Mouse (Mus musculus) limb, embryonic 10.5 days (tissue): Measurements from ENCODE around the gene Svep1. TPM values are rescaled to one million over a fixed set of nuclear protein-coding genes. Genes with fewer than 3 reads are reported as not detected.

Experiments
- DNase-seq: peaks from one replicate; pipeline ENCODE4 v3.0.0-alpha.2; 2017; ENCODE audit warnings: low spot score
- H3K27ac ChIP-seq: fragments of 300-500 bp; sonication (generic); 2 replicates; pipeline ENCODE4 v1.5.1; 2016; ENCODE audit warnings: mild to moderate bottlenecking
- H3K27me3 ChIP-seq: fragments of 300-500 bp; sonication (generic); 2 replicates; pipeline ENCODE4 v1.6.1; 2016; ENCODE audit warnings: low read depth, mild to moderate bottlenecking; ENCODE audit not compliant: poor library complexity, severe bottlenecking
- H3K36me3 ChIP-seq: fragments of 300-500 bp; sonication (generic); 2 replicates; pipeline ENCODE4 v1.6.1; 2016; ENCODE audit warnings: mild to moderate bottlenecking, moderate library complexity
- H3K4me1 ChIP-seq: fragments of 300-500 bp; sonication (generic); 2 replicates; pipeline ENCODE4 v1.6.1; 2016
- H3K4me3 ChIP-seq: fragments of 300-500 bp; sonication (generic); 2 replicates; pipeline ENCODE4 v1.5.1; 2016; ENCODE audit warnings: mild to moderate bottlenecking, moderate library complexity
- H3K9me3 ChIP-seq: fragments of 300-500 bp; sonication (generic); replicated peaks from 2 replicates; pipeline ENCODE4 v1.6.1; 2016; ENCODE audit warnings: mild to moderate bottlenecking
- WGBS: fragments of 180-500 bp; shearing (Covaris S2); methylation state at CpG from one replicate; pipeline ENCODE4 v1.1.7; 2016; 5-methylcytosine and 5-hydroxymethylcytosine counted together
- polyA plus RNA-seq: library from polyadenylated mRNA; unstranded; fragments of >200 nt; fragmentation: Nextera tagmentation; extraction: Ambion mirVana; gene quantifications from 2 replicates; pipeline ENCODE4 v1.2.1, GENCODE M21; 2016

Svep1 gene
- 2.0 and 2.3 TPM in 2 replicates for polyA plus RNA-seq

GRCm38 (mm10) chr4:58206115-58206945, at the start of gene Svep1:
Svep1 (minus strand) TSS chr4:58206859.
- Histone ChIP-seq H3K36me3 (no peaks in the 10 kb centered on the region), H3K4me1 (peaks cover 48% of the 10 kb centered on the region), H3K4me3 (peak within 1 kb of the TSS; percentile 74), H3K27me3 (peaks cover 13% of the 10 kb centered on the region; the same call in 1 of the 2 replicates), H3K9me3 (no peaks in the 10 kb centered on the region), H3K27ac (peak within 1 kb of the TSS; percentile 90)
- WGBS, result under 1% methylated on average over 47 of the region's 47 CpGs
- DNase-seq, result peak; percentile 79

GRCm38 (mm10) chr4:58253410-58253809, 46.8 kb upstream of the Svep1 start:
- no peak for DNase-seq
- Histone ChIP-seq H3K27me3 (no peaks in the 10 kb centered on the region), H3K36me3 (no peaks in the 10 kb centered on the region), H3K4me3 (no peak overlapping the region), H3K9me3 (no peaks in the 10 kb centered on the region), H3K27ac (no peak overlapping the region), H3K4me1 (no peaks in the 10 kb centered on the region)
- 47% methylated on average over 5 of the region's 5 CpGs for WGBS

GRCm38 (mm10) chr4:58252381-58252780, 45.7 kb upstream of the Svep1 start:
- DNase-seq, result no peak
- Histone ChIP-seq H3K27me3 (no peaks in the 10 kb centered on the region), H3K36me3 (no peaks in the 10 kb centered on the region), H3K4me1 (no peaks in the 10 kb centered on the region), H3K27ac (no peak overlapping the region), H3K9me3 (no peaks in the 10 kb centered on the region), H3K4me3 (no peak overlapping the region)
- 89% methylated on average over 3 of the region's 3 CpGs for WGBS

- Histone ChIP-seq H3K27ac (no peak overlapping the region), H3K36me3 (no peaks in the 10 kb centered on the region), H3K4me3 (no peak overlapping the region), H3K4me1 (no peaks in the 10 kb centered on the region), H3K27me3 (no peaks in the 10 kb centered on the region), H3K9me3 (no peaks in the 10 kb centered on the region)
- DNase-seq, result no peak
- 100% methylated on average over 1 of the region's 1 CpGs for WGBS
Observed at GRCm38 (mm10) chr4:58245544-58245943, 38.9 kb upstream of the Svep1 start.

- WGBS, result 89% methylated on average over 7 of the region's 7 CpGs
Observed at GRCm38 (mm10) chr4:58240416-58240815, 33.8 kb upstream of the Svep1 start.

GRCm38 (mm10) chr4:58235828-58236227, 29.2 kb upstream of the Svep1 start:
- H3K36me3 ChIP-seq, result no peaks in the 10 kb centered on the region
- H3K27me3 ChIP-seq, result no peaks in the 10 kb centered on the region
- no peaks in the 10 kb centered on the region for H3K9me3 ChIP-seq
- no peak overlapping the region for H3K27ac ChIP-seq
- no peak overlapping the region for H3K4me3 ChIP-seq
- H3K4me1 ChIP-seq, result no peaks in the 10 kb centered on the region; the same call in 1 of the 2 replicates
- WGBS, result 65% methylated on average over 6 of the region's 6 CpGs
- DNase-seq, result no peak

More at GRCm38 (mm10) chr4:58240416-58240815, 33.8 kb upstream of the Svep1 start:
- H3K27me3 ChIP-seq, result no peaks in the 10 kb centered on the region
- no peaks in the 10 kb centered on the region for H3K4me1 ChIP-seq
- H3K36me3 ChIP-seq, result no peaks in the 10 kb centered on the region
- no peak overlapping the region for H3K27ac ChIP-seq
- H3K4me3 ChIP-seq, result no peak overlapping the region
- H3K9me3 ChIP-seq, result no peaks in the 10 kb centered on the region
- no peak for DNase-seq

GRCm38 (mm10) chr4:58223499-58223898, 16.8 kb upstream of the Svep1 start:
- H3K9me3 ChIP-seq, result no peaks in the 10 kb centered on the region
- H3K27me3 ChIP-seq, result no peaks in the 10 kb centered on the region

GRCm38 (mm10) chr4:58211374-58211773, 4.7 kb upstream of the Svep1 start:
- WGBS, result 74% methylated on average over 6 of the region's 6 CpGs
- Histone ChIP-seq H3K27me3 (no peaks in the 10 kb centered on the region), H3K9me3 (no peaks in the 10 kb centered on the region), H3K4me3 (no peak overlapping the region), H3K36me3 (no peaks in the 10 kb centered on the region), H3K27ac (no peak overlapping the region), H3K4me1 (peaks cover 14% of the 10 kb centered on the region)
- DNase-seq, result no peak

More at GRCm38 (mm10) chr4:58223499-58223898, 16.8 kb upstream of the Svep1 start:
- H3K36me3 ChIP-seq, result no peaks in the 10 kb centered on the region
- no peak for DNase-seq
- no peak overlapping the region for H3K4me3 ChIP-seq
- no peaks in the 10 kb centered on the region for H3K4me1 ChIP-seq
- no peak overlapping the region for H3K27ac ChIP-seq
- WGBS, result 87% methylated on average over 2 of the region's 2 CpGs

- H3K36me3 ChIP-seq, result no peaks in the 10 kb centered on the region
- H3K9me3 ChIP-seq, result no peaks in the 10 kb centered on the region
- H3K27me3 ChIP-seq, result peaks cover 2% of the 10 kb centered on the region; the same call in 1 of the 2 replicates
- WGBS, result 56% methylated on average over 5 of the region's 5 CpGs
- no peak overlapping the region for H3K4me3 ChIP-seq
- H3K4me1 ChIP-seq, result peaks cover 22% of the 10 kb centered on the region
- no peak overlapping the region for H3K27ac ChIP-seq
- no peak for DNase-seq
Observed at GRCm38 (mm10) chr4:58210557-58211090, 4.0 kb upstream of the Svep1 start.

GRCm38 (mm10) chr4:58205750-58206114, 927 bp downstream of the Svep1 start:
- Histone ChIP-seq H3K4me3 (peak overlapping the region; percentile 74), H3K36me3 (no peaks in the 10 kb centered on the region), H3K27me3 (peaks cover 13% of the 10 kb centered on the region; the same call in 1 of the 2 replicates), H3K4me1 (peaks cover 48% of the 10 kb centered on the region), H3K27ac (peak overlapping the region; percentile 90), H3K9me3 (no peaks in the 10 kb centered on the region)
- WGBS, result 0% methylated on average over 31 of the region's 31 CpGs
- DNase-seq, result no peak

- Histone ChIP-seq H3K9me3 (no peaks in the 10 kb centered on the region), H3K27me3 (peaks cover 13% of the 10 kb centered on the region; the same call in 1 of the 2 replicates), H3K4me3 (no peak overlapping the region), H3K4me1 (peaks cover 41% of the 10 kb centered on the region), H3K36me3 (no peaks in the 10 kb centered on the region), H3K27ac (no peak overlapping the region)
- DNase-seq, result no peak
- 90% methylated on average over 2 of the region's 2 CpGs for WGBS
Observed at GRCm38 (mm10) chr4:58201703-58202102, 5.0 kb downstream of the Svep1 start.

GRCm38 (mm10) chr4:58200826-58201225, 5.8 kb downstream of the Svep1 start:
- no peaks in the 10 kb centered on the region for H3K36me3 ChIP-seq
- H3K9me3 ChIP-seq, result no peaks in the 10 kb centered on the region
- peaks cover 33% of the 10 kb centered on the region for H3K4me1 ChIP-seq
- 70% methylated on average over 4 of the region's 4 CpGs for WGBS
- no peak overlapping the region for H3K27ac ChIP-seq
- H3K27me3 ChIP-seq, result peaks cover 13% of the 10 kb centered on the region; the same call in 1 of the 2 replicates
- no peak overlapping the region for H3K4me3 ChIP-seq
- DNase-seq, result no peak

- Histone ChIP-seq H3K27ac (no peak overlapping the region), H3K4me1 (peaks cover 5% of the 10 kb centered on the region), H3K4me3 (no peak overlapping the region), H3K36me3 (no peaks in the 10 kb centered on the region), H3K9me3 (no peaks in the 10 kb centered on the region), H3K27me3 (no peaks in the 10 kb centered on the region)
- WGBS, result 86% methylated on average over 4 of the region's 4 CpGs
- no peak for DNase-seq
Observed at GRCm38 (mm10) chr4:58197230-58197629, 9.4 kb downstream of the Svep1 start.
